8 mouse cellular contexts compared by ENCODE assay signal in genomic region chr9:36933813-36934493, GRCm38 (mm10).
A peak's percentile ranks its signal among the peaks of the same experiment; 100 is the strongest.
DNase-seq lines count a peak whose midpoint lies in the region; ATAC-seq and TF ChIP-seq lines count a peak whose summit lies in the region.

No protein-coding gene starts in this region.

- TF ChIP-seq CTCF in E14TG2a.4 (conservative IDR thresholded peaks at IDR 0.05; ENCODE audit: low read length): peak; percentile 60
- peak; percentile 23; the same call in 1 of the 2 replicates for TF ChIP-seq CTCF in bone marrow macrophage, adult 2 months (IDR thresholded peaks at IDR 0.05; ENCODE audit: low read depth, low read length)
- peak; percentile 75 for TF ChIP-seq CTCF in kidney, postnatal 0 days (IDR thresholded peaks at IDR 0.05; ENCODE audit: low read depth)
- TF ChIP-seq CTCF in olfactory bulb, adult 2 months (IDR thresholded peaks at IDR 0.05; ENCODE audit: insufficient read depth, low read depth, low read length): no peak

- H3K9ac ChIP-seq in embryonic facial prominence, embryonic 15.5 days: no peak overlapping the region
- no peak overlapping the region for H3K9ac ChIP-seq in heart, embryonic 15.5 days
- no peak overlapping the region for H3K9ac ChIP-seq in kidney, postnatal 0 days (ENCODE audit: low read depth, low read length)
- H3K9ac ChIP-seq in limb, embryonic 15.5 days: no peak overlapping the region

- H3K9me3 ChIP-seq in E14TG2a.4 (ENCODE audit: low read length): no peaks in the 10 kb centered on the region
- H3K9me3 ChIP-seq in embryonic facial prominence, embryonic 15.5 days (replicated peaks): no peaks in the 10 kb centered on the region
- no peaks in the 10 kb centered on the region for H3K9me3 ChIP-seq in heart, embryonic 15.5 days (replicated peaks)
- no peaks in the 10 kb centered on the region for H3K9me3 ChIP-seq in kidney, postnatal 0 days (replicated peaks; ENCODE audit: low read length)
- no peaks in the 10 kb centered on the region for H3K9me3 ChIP-seq in limb, embryonic 15.5 days

- peaks cover 10% of the 10 kb centered on the region for H3K4me1 ChIP-seq in E14TG2a.4 (replicated peaks; ENCODE audit: low read depth, low read length)
- peaks cover 3% of the 10 kb centered on the region; the same call in 1 of the 2 replicates for H3K4me1 ChIP-seq in bone marrow macrophage, adult 2 months (ENCODE audit: control insufficient read depth, insufficient read depth, low read length)
- H3K4me1 ChIP-seq in embryonic facial prominence, embryonic 15.5 days: peaks cover 23% of the 10 kb centered on the region
- H3K4me1 ChIP-seq in heart, embryonic 15.5 days (replicated peaks): no peaks in the 10 kb centered on the region
- no peaks in the 10 kb centered on the region for H3K4me1 ChIP-seq in kidney, postnatal 0 days (replicated peaks; ENCODE audit: insufficient read depth, low read length)
- peaks cover 26% of the 10 kb centered on the region for H3K4me1 ChIP-seq in limb, embryonic 15.5 days
- peaks cover 8% of the 10 kb centered on the region for H3K4me1 ChIP-seq in olfactory bulb, adult 2 months (ENCODE audit: control insufficient read depth, insufficient read depth, low read length)

- no peaks in the 10 kb centered on the region for H3K36me3 ChIP-seq in E14TG2a.4 (ENCODE audit: insufficient read depth, low read length)
- no peaks in the 10 kb centered on the region for H3K36me3 ChIP-seq in embryonic facial prominence, embryonic 15.5 days
- no peaks in the 10 kb centered on the region for H3K36me3 ChIP-seq in heart, embryonic 15.5 days
- no peaks in the 10 kb centered on the region for H3K36me3 ChIP-seq in kidney, postnatal 0 days (ENCODE audit: insufficient read depth, low read length)
- H3K36me3 ChIP-seq in limb, embryonic 15.5 days: no peaks in the 10 kb centered on the region

- no peak overlapping the region for H3K4me3 ChIP-seq in E14TG2a.4 (replicated peaks; ENCODE audit: low read length)
- H3K4me3 ChIP-seq in bone marrow macrophage, adult 2 months (ENCODE audit: insufficient read depth, low read length): no peak overlapping the region
- H3K4me3 ChIP-seq in embryonic facial prominence, embryonic 15.5 days (replicated peaks): no peak overlapping the region
- H3K4me3 ChIP-seq in heart, embryonic 15.5 days: no peak overlapping the region
- H3K4me3 ChIP-seq in kidney, postnatal 0 days (replicated peaks; ENCODE audit: low read depth, low read length): no peak overlapping the region
- H3K4me3 ChIP-seq in limb, embryonic 15.5 days: no peak overlapping the region
- peak overlapping the region; percentile 20 for H3K4me3 ChIP-seq in olfactory bulb, adult 2 months (ENCODE audit: insufficient read depth, low read depth, low read length)

- ATAC-seq in embryonic facial prominence, embryonic 15.5 days (ENCODE audit: insufficient number of reproducible peaks, low FRiP score, low TSS enrichment, low read depth): peak; percentile 77
- 0 out of 2 replicates have a peak, but pooled peaks have one; percentile 53 for ATAC-seq in heart, embryonic 15.5 days (replicated peaks; ENCODE audit: insufficient number of reproducible peaks, insufficient read depth, low FRiP score, low read depth)
- ATAC-seq in kidney, postnatal 0 days (replicated peaks; ENCODE audit: low FRiP score, low read depth): peak; percentile 85
- ATAC-seq in limb, embryonic 15.5 days (ENCODE audit: insufficient number of reproducible peaks, low FRiP score, low TSS enrichment, low read depth): peak; percentile 72

- peak overlapping the region; percentile 29 for H3K4me2 ChIP-seq in embryonic facial prominence, embryonic 15.5 days (replicated peaks)
- H3K4me2 ChIP-seq in heart, embryonic 15.5 days: no peak overlapping the region
- peak overlapping the region; percentile 12; the same call in 1 of the 2 replicates for H3K4me2 ChIP-seq in kidney, postnatal 0 days (ENCODE audit: low read length)
- peak overlapping the region; percentile 34 for H3K4me2 ChIP-seq in limb, embryonic 15.5 days

- peaks cover 28% of the 10 kb centered on the region for H3K27me3 ChIP-seq in E14TG2a.4 (ENCODE audit: insufficient read depth, low read length)
- no peaks in the 10 kb centered on the region for H3K27me3 ChIP-seq in embryonic facial prominence, embryonic 15.5 days
- no peaks in the 10 kb centered on the region for H3K27me3 ChIP-seq in heart, embryonic 15.5 days
- no peaks in the 10 kb centered on the region for H3K27me3 ChIP-seq in kidney, postnatal 0 days (ENCODE audit: insufficient read depth, low read length)
- peaks cover 62% of the 10 kb centered on the region for H3K27me3 ChIP-seq in limb, embryonic 15.5 days

- TF ChIP-seq POLR2A in bone marrow macrophage, adult 2 months (IDR thresholded peaks at IDR 0.05; ENCODE audit: borderline replicate concordance, low read depth, low read length): no peak
- TF ChIP-seq POLR2A in olfactory bulb, adult 2 months (IDR thresholded peaks at IDR 0.05; ENCODE audit: insufficient read depth, low read depth, low read length): no peak

- H3K27ac ChIP-seq in bone marrow macrophage, adult 2 months (ENCODE audit: insufficient read depth, low read depth, low read length): no peak overlapping the region
- no peak overlapping the region for H3K27ac ChIP-seq in embryonic facial prominence, embryonic 15.5 days (replicated peaks)
- H3K27ac ChIP-seq in heart, embryonic 15.5 days: no peak overlapping the region
- no peak overlapping the region for H3K27ac ChIP-seq in kidney, postnatal 0 days
- no peak overlapping the region for H3K27ac ChIP-seq in limb, embryonic 15.5 days
- H3K27ac ChIP-seq in olfactory bulb, adult 2 months (ENCODE audit: insufficient read depth, low read depth, low read length): peak overlapping the region; percentile 72

- peak; percentile 95 for DNase-seq in kidney, postnatal 0 days (ENCODE audit: low spot score)
- DNase-seq in urinary bladder, postnatal 4 days (ENCODE audit: low spot score in 2 of 2): peak; percentile 71 to 78

- 45% methylated on average over 16 of the region's 16 CpGs for WGBS in embryonic facial prominence, embryonic 15.5 days
- 45% methylated on average over 16 of the region's 16 CpGs for WGBS in heart, embryonic 15.5 days
- WGBS in kidney, postnatal 0 days: 12% methylated on average over 16 of the region's 16 CpGs
- 15% methylated on average over 16 of the region's 16 CpGs for WGBS in limb, embryonic 15.5 days
- WGBS in olfactory bulb, adult 2 months: 15% methylated on average over 16 of the region's 16 CpGs
